Mouse (Mus musculus): ENCODE measurements around the gene Bpgm. TPM values are rescaled to one million over a fixed set of nuclear protein-coding genes. Genes with fewer than 3 reads are reported as not detected.

Gene Bpgm
- polyA plus RNA-seq (2015; fragmentation: Nextera tagmentation; extraction: Ambion mirVana) = 67.8 and 75.5 TPM in 2 replicates

GRCm38 (mm10) chr6:34475974-34476794 lies at the start of gene Bpgm:
TSS of gene Bpgm (plus strand) at chr6:34476207.

Other genes starting within 250 kb of the Bpgm start
- 113 TPM in 2 replicates for gene Akr1b3, start 158.7 kb upstream of the Bpgm start, polyA plus RNA-seq (2015; fragmentation: Nextera tagmentation; extraction: Ambion mirVana)
- gene Akr1b8, start 122.1 kb upstream of the Bpgm start, polyA plus RNA-seq (2015; fragmentation: Nextera tagmentation; extraction: Ambion mirVana) = 3.8 and 4.1 TPM in 2 replicates
- 25.1 and 27.8 TPM in 2 replicates for gene Akr1b10, start 92.0 kb upstream of the Bpgm start, polyA plus RNA-seq (2015; fragmentation: Nextera tagmentation; extraction: Ambion mirVana)
- 0.27 and 0.53 TPM in 2 replicates for gene Akr1b7, start 63.9 kb upstream of the Bpgm start, polyA plus RNA-seq (2015; fragmentation: Nextera tagmentation; extraction: Ambion mirVana)
- 52.5 and 63.2 TPM in 2 replicates for gene Cald1, start 122.3 kb downstream of the Bpgm start, polyA plus RNA-seq (2015; fragmentation: Nextera tagmentation; extraction: Ambion mirVana)

Measured in neural tube, postnatal 0 days (tissue).